Mouse (Mus musculus) cerebral cortex, adult 2 months (tissue): ENCODE measurements around the gene Gtf2h3.

Experiments
- WGBS: fragments of 180-500 bp; shearing (Covaris S2); methylation state at CpG from one replicate; pipeline ENCODE4 v1.1.7; 2018; 5-methylcytosine and 5-hydroxymethylcytosine counted together

The Gtf2h3 gene

DNA sequence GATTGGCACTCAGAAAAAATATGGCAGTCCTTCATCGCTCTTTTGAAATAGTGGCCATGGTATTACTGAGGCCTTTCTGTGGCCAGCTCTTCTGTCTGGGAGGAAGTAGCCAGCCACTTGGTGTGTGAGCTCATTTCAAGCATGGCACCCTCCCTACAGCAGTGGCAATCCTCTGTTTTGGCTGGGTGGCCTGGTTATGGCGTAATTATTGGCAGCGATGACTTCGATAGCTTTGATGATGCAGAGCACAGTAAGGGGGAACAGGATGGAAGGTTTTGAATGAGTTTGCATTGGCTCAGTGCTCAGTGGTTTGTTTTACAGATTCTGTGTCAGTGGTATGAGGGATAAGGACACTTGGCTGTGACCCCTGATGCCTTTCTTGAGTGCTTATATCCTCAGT, 57.8 kb downstream of the Gtf2h3 start:
- 84% methylated on average over 4 of the region's 4 CpGs for WGBS

DNA sequence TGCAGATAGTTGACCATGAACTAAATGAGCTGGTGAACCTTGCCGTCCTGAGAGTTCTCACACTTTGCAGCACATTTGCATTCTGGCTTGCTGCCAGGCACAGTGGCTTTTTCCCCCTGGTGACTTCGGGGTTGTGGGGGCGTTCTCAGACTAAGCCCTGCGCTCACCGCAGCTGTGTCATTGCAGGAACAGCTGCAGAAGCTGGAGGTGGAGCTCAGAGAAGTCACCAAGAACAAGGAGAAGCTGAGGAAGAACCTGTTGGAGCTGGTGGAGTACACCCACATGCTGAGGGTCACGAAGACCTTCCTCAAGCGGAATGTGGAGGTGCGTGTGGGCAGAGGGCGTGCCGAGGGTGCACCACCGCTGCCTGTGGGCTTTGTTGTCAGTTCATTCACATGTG, 58.4 kb downstream of the Gtf2h3 start:
- WGBS: 62% methylated on average over 11 of the region's 11 CpGs

DNA sequence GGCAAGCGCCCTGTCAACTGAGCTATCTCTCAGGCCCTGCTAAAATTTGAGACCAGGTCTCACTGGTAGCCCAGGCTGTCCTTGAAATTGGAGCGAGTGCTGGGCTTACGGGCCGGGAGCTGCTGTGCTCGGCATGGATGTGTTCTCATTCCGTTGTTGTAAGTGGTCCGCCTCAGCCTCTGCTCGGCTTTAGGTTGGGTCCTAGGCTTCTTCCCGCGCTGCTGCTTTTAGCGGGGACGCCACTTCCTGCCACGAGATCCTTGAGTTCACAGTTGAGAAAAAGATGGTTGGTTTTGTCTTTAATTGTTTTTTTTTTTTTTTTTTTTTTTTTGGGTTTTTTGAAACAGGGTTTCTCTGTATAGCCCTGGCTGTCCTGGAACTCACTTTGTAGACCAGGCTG, 58.9 kb downstream of the Gtf2h3 start:
- WGBS: 98% methylated on average over 13 of the region's 13 CpGs
